Mouse (Mus musculus) olfactory bulb, adult 2 months (tissue): ENCODE data around the gene Oxct2b.
"Not testable (repeated sequence)": the region's sequence is repeated elsewhere in the genome, so short reads cannot be mapped to it uniquely, and the experiment has no call there.

Experiments
- CTCF ChIP-seq: fragments of 200-500 bp; IDR thresholded peaks from 2 replicates; pipeline ENCODE4 v1.5.1; 2012; ENCODE audit warnings: low read depth, mild to moderate bottlenecking, low read length, moderate library complexity; ENCODE audit not compliant: insufficient read depth
- POLR2A ChIP-seq: fragments of 200-500 bp; IDR thresholded peaks from 2 replicates; pipeline ENCODE4 v1.6.1; 2012; ENCODE audit warnings: mild to moderate bottlenecking, low read depth, low read length, moderate library complexity; ENCODE audit not compliant: insufficient read depth

DNA sequence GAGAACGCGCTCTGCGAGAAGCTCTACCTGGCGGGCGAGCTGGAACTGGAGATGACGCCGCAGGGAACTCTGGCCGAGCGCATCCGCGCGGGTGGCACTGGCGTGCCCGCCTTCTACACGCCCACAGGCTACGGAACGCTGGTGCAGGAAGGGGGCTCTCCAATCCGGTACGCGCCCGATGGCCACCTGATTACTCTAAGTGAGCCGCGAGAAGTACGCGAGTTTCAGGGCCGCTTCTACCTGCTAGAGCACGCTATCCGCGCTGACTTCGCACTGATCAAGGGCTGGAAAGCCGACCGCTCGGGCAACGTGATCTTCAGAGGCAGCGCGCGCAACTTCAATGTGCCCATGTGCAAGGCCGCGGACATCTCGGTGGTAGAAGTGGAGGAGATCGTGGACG is 574 bp downstream of the Oxct2b start:
- TF ChIP-seq CTCF, POLR2A: not testable (repeated sequence)
